Mouse (Mus musculus) CD4-positive helper T cell, adult 2 months (primary cell): ENCODE measurements around the gene Itgb5.

Experiments used
- DNase-seq: peaks from one replicate; pipeline ENCODE4 v3.0.0-alpha.2; 2012; ENCODE audit warnings: low read depth, missing footprints, low spot score

The Itgb5 gene

DNA sequence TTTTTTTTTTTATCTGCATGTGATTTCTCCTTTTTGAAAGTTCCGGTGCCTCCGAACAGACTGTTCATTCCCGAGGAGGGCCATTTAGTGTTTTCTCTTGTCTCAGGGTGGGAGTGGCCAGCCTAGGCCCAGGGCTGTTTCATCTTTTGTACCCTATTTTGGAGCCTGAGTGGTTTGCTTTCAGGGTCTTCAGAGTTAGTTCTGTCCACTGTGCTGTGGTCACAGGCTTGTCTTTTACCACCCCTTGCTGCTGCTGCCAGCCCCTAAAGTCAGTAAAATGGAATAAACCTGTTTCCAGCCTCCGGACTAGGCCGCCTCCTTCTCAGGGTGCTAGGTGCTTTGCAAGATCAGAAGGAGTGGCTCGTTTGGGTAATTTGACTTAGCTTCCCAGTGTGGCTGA is 2.6 kb downstream of the Itgb5 start:
- DNase-seq: no peak

DNA sequence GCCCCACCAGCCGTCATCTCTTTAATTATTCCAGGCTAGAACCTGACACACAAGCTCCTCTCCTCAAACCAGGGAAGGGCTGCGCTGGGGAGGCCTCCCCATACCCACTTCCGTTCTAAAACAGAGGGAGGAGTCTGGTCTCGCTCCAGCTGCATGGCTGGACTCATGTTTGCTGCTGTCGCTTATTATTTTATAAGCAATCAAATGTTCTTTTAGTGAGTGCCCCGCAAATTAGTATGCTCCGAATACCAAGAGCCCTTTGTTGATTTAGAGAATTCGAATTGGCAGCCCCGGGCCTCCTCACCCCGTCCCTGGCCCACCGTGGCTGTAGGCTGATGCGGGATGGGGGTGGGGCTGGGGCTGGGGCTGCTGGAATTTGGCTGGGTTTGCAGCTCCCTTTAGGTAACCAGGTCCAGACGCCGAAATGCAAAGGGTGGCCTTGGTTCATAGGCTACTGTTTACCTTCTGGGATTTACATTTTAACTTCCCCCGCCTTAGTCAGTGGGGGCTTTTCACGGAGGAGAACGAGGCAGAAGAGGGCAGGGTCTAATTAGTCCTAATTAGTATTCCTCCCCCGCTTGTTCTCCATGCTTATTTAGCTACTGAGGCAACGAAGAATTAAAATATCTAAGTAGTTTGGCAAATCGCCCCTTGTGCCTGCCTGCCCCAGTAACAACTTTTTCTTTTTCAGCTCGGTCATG is 3.4 kb downstream of the Itgb5 start:
- peak; percentile 33 for DNase-seq

DNA sequence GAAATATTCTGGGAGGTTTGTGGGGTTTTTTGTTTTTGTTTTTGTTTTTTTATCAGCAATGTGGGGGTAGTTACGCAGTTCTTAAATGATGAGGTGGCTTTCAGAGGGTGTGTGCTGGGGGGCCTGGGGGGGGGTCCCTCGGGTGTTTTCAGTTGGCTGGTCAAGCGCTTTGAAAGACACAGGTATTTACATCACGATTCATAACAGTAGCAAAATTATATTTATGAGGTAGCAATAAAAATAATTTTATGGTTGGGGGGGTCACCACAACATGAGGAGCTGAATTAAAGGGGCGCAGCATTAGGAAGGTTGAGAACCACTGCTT is 3.9 kb downstream of the Itgb5 start:
- DNase-seq: no peak

DNA sequence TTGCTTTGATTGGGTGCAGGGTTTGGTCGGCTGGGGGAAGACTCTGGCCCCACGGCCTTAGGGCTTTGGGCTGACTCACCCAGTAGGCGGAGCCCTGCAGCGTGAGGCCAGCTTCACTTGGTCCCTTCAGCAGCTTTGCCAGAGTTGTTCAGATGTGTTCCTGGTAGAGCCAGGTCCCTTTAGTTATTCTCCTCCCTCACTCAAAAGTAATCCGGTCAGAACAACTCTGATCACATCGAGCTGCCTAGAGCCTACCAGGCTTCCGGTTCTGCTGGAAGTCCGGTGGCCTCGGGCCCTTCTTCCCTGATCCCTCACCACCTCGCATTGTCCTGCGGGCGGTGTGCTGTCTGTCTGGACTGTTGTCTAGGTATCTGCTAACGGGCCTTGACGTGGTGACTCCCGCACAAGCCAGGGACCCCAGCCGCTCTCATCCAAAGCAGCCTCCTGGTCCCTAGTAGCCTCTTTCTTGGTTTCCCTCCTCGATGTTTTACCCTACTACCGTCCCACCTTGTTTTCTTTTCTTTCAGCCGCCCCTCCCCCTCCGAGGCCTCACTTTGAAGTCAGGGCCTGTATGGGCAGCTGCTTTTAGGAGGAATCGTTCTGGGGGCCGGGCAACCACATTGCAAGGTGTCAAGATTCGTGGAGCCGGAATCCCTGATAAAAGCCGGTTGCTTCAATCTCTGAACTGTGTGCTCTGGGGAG is 4.5 kb downstream of the Itgb5 start:
- DNase-seq: no peak

DNA sequence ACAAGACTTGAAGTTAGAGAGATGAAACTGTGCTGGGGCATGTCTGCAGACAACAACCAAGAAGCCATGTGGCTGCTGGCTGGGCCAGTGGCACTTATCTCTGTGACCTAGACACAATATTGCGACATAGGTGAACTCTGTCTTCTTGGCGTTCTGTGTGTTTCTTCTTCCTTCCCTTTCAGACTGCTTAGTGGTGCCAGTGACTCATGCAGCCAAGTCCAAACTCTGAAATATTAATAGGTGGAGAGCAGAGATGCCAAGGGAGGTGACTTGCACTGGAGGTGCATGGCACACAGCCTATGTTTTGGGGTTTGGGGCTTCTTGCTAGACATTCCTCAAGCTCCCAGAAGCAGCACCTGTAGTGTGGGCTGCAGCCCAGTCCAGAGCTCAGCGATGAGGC is 7.2 kb downstream of the Itgb5 start:
- no peak for DNase-seq

DNA sequence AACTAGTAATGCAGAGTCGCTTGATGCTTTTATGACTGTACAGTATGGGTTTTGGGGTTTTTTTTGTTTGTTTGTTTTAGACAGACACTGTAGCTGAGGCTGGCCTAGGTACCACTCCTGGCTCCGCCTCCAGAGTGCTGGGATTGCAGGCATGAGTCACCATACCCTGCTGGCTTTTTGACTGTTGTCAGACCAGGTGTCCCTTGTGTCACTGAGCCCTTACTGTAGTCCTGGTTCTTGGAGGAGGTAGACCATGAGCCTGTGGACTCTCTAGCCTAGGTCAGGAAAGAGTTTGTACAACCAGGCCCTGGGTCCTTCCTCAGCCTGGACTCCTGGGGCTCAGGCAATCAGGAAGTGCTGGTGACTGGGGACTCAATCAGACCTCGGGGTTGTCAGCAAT is 7.7 kb downstream of the Itgb5 start:
- DNase-seq: no peak

DNA sequence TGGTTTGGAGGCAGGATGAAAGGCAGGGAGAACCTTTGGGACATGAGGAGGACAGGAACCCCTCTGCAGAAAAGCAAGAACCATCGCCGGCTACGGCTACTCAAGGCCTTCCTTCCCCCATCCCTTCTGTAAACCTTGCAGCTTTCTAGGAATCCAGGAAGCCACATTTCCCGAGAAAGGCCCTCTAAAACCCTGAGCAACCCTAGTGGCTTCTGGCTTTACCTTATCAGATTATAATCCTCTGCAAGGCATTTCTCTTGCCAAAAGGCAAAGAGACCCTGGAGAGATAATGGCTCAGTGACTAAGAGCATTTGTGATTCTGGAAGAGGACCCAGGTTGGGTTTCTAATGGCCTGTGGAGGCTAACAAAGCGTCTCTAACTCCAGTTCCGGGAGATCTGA is 11.2 kb downstream of the Itgb5 start:
- no peak for DNase-seq

DNA sequence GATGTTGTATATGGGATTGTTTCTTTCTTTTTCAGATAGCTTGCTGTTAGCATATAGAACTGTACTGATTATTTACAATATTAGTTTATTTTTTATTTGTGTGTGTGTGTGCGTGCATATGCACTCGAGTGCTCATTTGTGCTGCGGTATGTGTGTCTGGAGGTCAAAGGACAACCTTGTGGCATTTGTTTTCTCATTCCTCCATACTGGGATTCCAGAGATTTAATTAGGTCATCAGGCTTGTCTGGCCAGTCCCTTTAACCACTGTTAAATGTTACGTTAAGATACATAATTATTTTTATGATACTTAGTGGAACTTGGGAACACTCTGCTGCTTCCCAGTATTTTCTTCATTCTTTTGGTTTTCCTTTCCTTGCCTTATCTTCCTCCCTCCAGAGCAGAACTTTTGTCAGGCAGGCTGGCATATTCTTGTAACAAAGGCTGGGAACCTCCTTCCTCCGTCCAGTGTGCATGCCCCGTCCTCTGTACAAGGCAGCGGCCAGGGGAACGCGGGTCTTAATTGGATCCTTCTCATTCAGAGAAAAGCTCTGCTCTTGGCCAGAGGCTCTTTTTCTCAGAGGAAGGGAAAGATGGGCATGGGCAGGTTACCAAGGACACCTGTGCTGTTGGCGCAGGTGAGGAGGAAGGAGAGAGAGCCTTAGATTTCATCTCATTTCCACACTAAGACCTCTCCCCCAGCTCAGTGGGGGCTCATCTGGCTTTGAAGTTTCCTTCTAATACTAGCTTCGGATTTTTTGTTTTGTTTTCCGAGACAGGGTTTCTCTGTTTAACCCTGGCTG is 12.8 kb downstream of the Itgb5 start:
- no peak for DNase-seq

DNA sequence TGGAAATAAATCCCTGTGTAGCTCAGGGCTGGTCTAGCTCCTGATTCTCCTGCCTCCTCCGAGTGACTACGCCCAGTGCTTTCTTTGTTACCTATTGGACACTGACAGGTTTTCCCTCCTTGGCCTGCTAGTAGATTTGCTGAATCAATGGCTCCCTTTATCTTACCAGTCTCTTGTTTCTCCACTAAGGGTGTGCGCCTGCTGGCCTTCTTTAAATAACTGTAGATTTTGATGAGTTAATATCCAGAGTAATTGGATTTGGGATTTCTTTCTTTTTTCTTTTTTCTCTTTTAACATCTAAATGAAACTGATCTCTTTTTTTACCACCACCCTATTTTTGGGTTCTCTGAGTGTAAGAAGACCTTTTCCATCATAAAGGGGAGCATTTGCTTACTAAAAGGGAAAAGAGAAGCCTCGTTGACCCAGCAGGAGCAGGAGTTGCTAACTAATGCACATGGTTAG is 14.7 kb downstream of the Itgb5 start:
- no peak for DNase-seq

DNA sequence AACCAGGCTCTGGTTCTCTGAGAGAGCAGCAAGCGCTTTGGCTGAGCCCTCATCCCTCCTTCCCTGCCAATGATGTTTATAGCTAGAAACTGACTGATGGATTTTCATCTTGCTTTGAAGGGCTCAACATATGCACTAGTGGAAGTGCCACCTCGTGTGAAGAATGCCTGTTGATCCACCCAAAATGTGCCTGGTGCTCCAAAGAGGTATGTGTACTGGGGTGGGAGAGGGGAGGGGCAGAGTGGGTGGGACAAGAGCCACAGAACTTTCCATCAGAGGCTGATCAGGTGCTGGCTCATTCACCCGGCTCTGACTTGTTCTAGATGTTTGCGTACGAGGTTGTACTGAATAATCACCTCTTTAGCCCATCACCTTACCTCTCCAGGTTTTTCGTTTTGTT is 15.4 kb downstream of the Itgb5 start:
- DNase-seq: no peak

DNA sequence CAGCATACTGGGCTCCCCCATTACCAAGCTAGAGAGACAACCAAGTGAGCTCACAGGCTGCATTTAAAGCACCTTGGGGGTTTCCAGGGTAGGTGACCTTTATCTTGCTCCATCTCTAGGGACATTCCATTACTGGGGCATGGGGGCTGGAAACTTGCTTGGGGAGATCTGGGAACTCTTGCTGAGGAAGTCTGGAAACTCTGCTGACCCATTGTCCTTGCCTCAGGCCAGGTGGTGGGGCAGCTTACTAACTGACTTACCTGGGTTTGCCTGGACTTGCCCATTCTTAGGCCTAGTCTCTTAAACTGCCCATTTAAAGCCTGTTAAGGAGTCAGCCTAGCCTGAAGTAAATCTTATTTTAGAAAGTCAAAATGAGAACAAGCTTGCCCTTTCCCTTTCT is 23.8 kb downstream of the Itgb5 start:
- DNase-seq: no peak

DNA sequence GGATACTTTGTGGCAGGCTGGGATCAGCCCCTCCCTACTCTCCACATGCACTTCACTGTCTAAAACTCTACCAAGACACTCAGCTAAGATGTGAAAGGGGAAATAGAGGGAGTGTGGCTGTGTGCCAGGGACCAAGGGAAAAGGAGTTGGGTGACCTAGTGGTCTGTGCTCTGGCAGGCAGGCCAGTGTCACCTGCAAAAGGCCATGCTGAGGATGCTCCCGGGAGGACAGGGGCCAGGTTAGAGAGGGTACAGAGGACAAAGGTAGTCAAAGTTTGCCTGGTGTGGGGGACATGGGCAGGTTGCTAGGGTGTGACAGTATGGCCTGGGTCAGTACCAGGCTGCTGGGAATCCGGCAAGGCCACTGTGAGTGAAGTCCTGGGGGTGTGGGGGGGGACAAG is 29.3 kb downstream of the Itgb5 start:
- no peak for DNase-seq

DNA sequence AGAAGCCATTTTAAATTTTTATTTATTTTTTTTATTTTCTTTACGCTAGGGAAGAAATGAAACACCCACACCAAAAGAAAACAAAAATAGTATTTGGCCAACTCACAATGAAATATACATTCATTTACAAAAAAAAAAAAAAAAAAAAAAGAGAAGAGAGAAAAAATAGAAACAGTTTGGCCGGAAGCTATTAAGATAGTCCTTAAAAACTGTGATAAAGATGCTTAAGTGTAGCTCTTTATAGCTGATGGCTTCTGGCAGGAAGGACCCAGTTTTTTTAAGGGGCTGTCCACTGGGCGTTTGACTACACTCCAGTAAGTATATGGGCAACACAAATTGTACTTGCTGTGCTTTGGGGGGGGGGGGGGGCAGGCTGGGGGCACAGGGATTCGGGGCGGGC is 29.9 kb downstream of the Itgb5 start:
- no peak for DNase-seq

DNA sequence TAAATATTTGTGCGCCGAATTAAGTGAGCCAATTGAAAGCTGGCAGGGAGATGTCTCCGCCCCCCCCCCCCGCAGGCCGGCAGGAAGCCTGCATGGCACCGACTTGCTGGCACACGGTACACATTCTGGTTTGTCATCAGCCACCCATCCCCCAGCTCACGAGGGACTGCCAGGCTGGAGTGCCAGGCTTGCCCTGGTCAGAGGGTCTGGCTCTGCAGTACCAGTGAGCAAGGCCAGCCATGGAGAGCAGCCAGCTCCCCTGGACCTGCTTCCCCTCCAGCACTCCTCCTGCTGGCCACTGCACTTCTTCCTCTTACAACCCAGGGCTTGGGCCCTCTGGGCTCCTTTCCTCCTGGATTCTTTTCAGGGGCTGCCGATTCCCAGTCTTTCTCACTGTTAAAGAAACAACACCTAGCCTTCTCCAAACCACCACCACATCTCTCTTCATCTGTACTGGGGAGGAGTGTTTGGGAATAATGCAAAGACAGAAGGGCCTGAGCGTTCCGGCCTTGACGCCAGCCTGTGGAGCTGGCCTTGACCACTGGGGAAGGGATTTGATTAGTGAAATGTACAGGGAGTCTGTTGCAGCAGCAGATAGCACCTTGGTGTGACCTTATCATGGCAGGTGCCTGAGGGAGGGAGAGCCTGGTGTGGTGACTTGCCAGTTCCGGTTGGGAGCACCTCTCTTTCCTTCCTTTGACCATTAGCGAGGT is 30.7 kb downstream of the Itgb5 start:
- DNase-seq: no peak

DNA sequence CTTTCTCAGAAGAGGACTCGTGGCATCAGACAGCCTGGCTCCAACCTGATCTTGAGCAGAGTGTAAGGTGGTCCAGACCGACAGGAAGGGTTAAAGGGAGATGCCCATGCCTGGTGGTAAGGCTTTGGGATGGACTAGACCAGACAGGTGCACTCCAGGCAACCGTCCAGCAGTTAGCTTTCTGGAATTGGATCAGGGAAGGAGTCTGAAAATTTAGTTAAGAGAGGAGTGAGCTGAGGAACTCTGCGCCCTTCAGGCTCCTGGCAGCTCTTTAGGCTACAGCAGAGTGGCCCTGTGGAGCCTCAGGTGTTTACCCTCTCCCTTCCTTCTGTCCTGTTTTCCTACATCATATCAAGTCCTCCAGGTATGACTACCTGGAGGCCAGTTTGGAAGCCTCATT is 32.9 kb downstream of the Itgb5 start:
- no peak for DNase-seq

DNA sequence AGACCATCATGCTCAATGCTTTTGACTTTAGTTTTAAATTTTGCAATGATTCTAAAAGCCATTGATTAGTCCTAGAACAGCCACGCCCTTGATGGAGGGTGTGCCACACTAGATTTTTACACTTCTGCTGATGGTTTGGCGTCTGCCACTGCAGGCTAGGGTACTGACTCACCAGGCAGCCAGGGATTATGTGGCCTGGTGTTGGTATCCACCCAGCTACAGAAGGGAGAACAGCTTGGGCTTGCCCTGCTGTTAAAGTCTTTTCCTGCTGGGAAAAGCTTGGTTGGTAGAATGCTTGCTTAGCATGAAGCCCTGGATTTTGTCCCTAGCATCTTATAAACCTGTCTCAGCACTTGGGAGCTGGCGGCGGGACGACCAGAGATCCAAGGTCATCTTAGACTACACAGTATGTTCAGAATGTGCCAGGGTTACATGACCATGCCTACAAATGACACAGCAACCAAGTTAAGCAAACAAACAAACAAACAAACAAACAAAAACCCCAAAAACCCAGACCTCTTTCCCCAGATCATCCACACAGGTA is 33.8 kb downstream of the Itgb5 start:
- DNase-seq: no peak

DNA sequence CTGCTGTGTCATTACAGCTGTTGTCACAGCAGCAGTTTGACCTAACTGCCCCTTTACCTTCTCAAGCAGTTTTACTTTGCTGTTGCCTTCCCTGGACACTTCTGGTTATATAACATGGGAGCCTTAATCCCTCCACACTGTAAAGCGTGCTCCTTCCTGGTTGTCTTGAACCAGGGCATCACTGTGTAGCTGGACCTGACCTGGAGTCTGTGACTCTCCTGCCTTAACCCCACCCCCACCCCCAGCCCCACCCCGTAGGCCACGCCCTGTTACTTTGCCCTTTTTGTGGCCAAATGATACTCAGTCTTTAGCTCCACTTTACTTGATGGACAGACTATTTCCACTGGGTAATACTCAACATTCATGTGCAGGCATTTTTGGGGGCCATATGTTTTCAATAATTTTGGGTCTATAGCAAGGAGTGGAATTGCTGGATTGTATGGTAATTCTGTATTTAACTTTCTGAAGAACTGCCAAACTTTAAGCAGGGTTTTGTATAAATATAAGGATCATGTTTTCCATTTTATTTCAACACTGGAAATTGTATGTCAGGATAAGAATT is 40.8 kb downstream of the Itgb5 start:
- no peak for DNase-seq

DNA sequence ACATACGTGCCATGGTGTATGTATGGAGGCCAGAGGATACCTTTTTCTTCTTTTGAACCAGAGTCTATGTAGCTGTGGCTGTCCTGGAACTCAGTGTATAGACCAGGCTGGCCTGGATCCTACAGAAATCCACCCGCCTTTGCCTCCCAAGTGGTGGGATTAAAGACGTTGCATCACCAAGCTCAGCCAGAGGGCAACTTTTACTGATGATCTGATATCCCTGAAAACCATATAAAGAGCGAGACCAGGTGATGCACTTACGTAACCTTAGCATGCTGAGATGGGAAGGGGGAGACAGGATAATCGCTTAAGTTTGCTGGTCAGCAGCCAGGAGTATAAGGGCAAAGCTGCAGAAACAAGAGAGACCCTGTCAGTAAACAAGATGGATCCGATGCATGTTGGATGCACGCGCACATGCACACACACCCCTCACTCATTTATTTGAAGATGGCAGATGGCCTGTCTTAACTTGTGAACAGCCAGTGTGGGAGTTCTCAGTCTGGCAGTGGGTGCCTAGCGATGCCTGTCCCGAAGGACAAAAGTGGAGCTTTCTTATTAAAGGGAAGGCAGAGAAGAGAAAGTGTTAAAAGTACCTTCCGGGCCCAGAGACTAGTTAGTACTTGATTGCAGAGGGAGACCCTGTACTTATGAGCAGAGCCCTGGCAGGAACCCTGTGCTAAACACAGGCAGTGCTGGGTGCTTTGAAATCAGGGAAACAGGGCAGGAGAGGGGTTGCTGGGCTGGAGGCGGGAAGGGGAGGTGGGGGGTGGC is 41.7 kb downstream of the Itgb5 start:
- DNase-seq: no peak

DNA sequence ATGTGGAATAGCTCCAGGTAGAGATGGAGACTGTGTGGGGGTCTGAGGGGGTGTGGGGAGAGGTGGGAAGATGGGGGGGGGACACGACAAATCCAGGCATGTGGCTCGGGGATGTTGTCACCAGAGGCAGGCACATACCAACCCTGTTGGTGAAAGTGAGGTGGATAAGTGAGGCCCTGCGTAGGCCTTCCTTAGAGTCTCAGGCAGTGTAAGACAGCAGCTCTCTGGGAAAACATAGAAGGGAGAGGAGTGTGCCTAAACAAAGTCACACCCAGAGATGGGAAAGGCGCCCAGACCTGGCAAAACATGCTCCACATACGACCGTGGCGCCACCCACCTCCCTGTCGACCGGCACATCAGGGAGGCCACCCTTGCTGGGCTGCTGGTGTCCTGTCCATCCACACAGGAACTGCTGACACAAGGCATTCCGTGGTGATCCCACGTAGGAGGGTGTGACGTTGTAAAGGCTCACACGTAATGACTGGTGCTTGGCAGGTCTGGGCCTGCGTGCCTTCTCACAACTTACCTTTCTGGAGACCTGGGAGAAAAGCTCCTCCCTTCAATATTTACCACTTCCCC is 42.5 kb downstream of the Itgb5 start:
- no peak for DNase-seq

DNA sequence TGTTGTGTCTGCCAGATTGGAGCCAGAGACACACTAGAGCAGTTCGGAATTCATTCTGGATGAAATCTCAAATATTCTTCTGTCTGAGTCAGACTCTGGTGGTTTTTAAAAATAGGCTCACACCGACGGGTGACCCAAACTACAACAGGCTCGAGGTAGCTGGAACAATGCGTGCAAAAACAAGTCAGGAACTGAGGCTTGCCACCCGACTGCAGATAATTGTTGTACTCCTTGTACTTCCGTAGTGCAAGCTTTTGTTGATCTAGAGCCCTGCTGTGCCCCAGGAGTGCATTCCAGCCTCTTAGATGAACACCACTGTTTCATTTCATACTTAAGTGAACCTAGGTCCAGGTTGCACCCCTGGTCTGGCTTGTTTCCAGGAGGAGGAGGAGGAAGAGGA is 43.8 kb downstream of the Itgb5 start:
- no peak for DNase-seq
